Mouse (Mus musculus) small intestine, adult 2 months (tissue): ENCODE results near the gene Nav2.

Source experiments
- CTCF ChIP-seq: fragments of 200-500 bp; IDR thresholded peaks from 2 replicates; pipeline ENCODE4 v1.5.1; 2012; ENCODE audit warnings: low read depth, mild to moderate bottlenecking, control low read depth, inconsistent platforms, low read length, moderate library complexity, mixed read lengths; ENCODE audit not compliant: insufficient replicate concordance, insufficient read length; ENCODE audit errors: extremely low read depth
- POLR2A ChIP-seq: fragments of 200-500 bp; IDR thresholded peaks from 2 replicates; pipeline ENCODE4 v1.6.1; 2012; ENCODE audit warnings: low read depth, mild to moderate bottlenecking, control low read depth, inconsistent platforms, low read length, moderate library complexity

- no peak for TF ChIP-seq CTCF
- no peak for TF ChIP-seq POLR2A
Measured at GRCm38 (mm10) chr7:49342556-49343080, 434.1 kb downstream of the Nav2 start.
